ENCODE assay signal across 8 mouse cellular contexts in genomic region chr8:26961251-26962063, GRCm38 (mm10). TPM values are rescaled to one million over a fixed set of nuclear protein-coding genes. Genes with fewer than 3 reads are reported as not detected.
DNase-seq lines count a peak whose midpoint lies in the region; ATAC-seq and TF ChIP-seq lines count a peak whose summit lies in the region.

No protein-coding gene starts in this region.

- H3K27ac ChIP-seq in layer of hippocampus, adult 2 months: peak overlapping the region; percentile 52; the same call in 1 of the 2 replicates
- H3K27ac ChIP-seq in lung, postnatal 0 days (ENCODE audit: low read length): no peak overlapping the region

- TF ChIP-seq POLR2A in brain, embryonic 14.5 days (IDR thresholded peaks at IDR 0.05; ENCODE audit: borderline replicate concordance, extremely low read depth, insufficient read depth, insufficient read length, poor library complexity, severe bottlenecking): no peak

- peaks cover 7% of the 10 kb centered on the region; the same call in 1 of the 2 replicates for H3K4me1 ChIP-seq in lung, postnatal 0 days (ENCODE audit: insufficient read depth, low read depth, low read length)

- TF ChIP-seq EP300 in lung, postnatal 0 days (IDR thresholded peaks at IDR 0.05): no peak

- H3K9ac ChIP-seq in lung, postnatal 0 days (replicated peaks; ENCODE audit: low read depth): no peak overlapping the region

- H3K36me3 ChIP-seq in lung, postnatal 0 days (ENCODE audit: insufficient read depth, low read length): no peaks in the 10 kb centered on the region

- 11% methylated on average over 15 of the region's 15 CpGs for WGBS in lung, postnatal 0 days

- no peak overlapping the region; the same call in 1 of the 2 replicates for H3K4me3 ChIP-seq in layer of hippocampus, adult 2 months
- H3K4me3 ChIP-seq in lung, postnatal 0 days (ENCODE audit: low read depth, low read length): no peak overlapping the region

- no peaks in the 10 kb centered on the region for H3K27me3 ChIP-seq in lung, postnatal 0 days (replicated peaks; ENCODE audit: insufficient read depth, low read length)

- H3K4me2 ChIP-seq in lung, postnatal 0 days (replicated peaks; ENCODE audit: low read depth, low read length): peak overlapping the region; percentile 5; the same call in 1 of the 2 replicates

- no peaks in the 10 kb centered on the region for H3K9me3 ChIP-seq in lung, postnatal 0 days (ENCODE audit: low read length)

- no peak for DNase-seq in layer of hippocampus, adult 2 months (ENCODE audit: low spot score in 2 of 2)
- no peak for DNase-seq in layer of hippocampus, adult 9-10 months (ENCODE audit: low spot score)
- peak; percentile 96 for DNase-seq in brain, embryonic 14.5 days (ENCODE audit: low read depth)
- peak; percentile 90 for DNase-seq in forelimb bud, embryonic 11.5 days (ENCODE audit: low read depth, low spot score)
- DNase-seq in lung, postnatal 0 days (ENCODE audit: low spot score): peak; percentile 78
- DNase-seq in retina, embryonic 14.5 days (ENCODE audit: low spot score): peak; percentile 72
- no peak for DNase-seq in cerebellum, adult 18-20 months
- DNase-seq in thymus, postnatal 36 days: no peak

- TF ChIP-seq CTCF in layer of hippocampus, adult 2 months (conservative IDR thresholded peaks at IDR 0.05): no peak
- no peak for TF ChIP-seq CTCF in brain, embryonic 14.5 days (IDR thresholded peaks at IDR 0.05; ENCODE audit: borderline replicate concordance, extremely low read depth, insufficient read depth, insufficient read length)
- no peak for TF ChIP-seq CTCF in lung, postnatal 0 days (IDR thresholded peaks at IDR 0.05)

- peak; percentile 63 for ATAC-seq in lung, postnatal 0 days

RNA-seq across cellular contexts. Expression of gene Zfp703, which starts 15.7 kb away (rescaled TPM):
- 10 to 100 TPM; 19.4 to 21.1 TPM for total RNA-seq in layer of hippocampus, adult 2 months (2021)
- polyA plus RNA-seq in brain, embryonic 14.5 days (2012; rRNA removed): 26.0 and 36.7 TPM in 2 replicates
- polyA plus RNA-seq in lung, postnatal 0 days (2015; fragmentation: Nextera tagmentation; extraction: Ambion mirVana): 22.3 TPM in 2 replicates

Comparison
In these comparisons a context has a peak if more than half of its experiments do, and no peak if none do; other contexts are left out.
1. DNase-seq: peak in brain, embryonic 14.5 days (single experiment), forelimb bud, embryonic 11.5 days (single experiment), lung, postnatal 0 days (single experiment) and retina, embryonic 14.5 days (single experiment); none in layer of hippocampus, adult 2 months (0 of 2), layer of hippocampus, adult 9-10 months (single experiment), cerebellum, adult 18-20 months (0 of 2) and thymus, postnatal 36 days (0 of 2).